Mouse (Mus musculus) brain, embryonic 14.5 days (tissue): Measurements from ENCODE around the gene Rapgef3.

Source experiments
- CTCF ChIP-seq: fragments of 200-500 bp; IDR thresholded peaks from 2 replicates; pipeline ENCODE4 v1.5.1; 2012; ENCODE audit warnings: inconsistent platforms, mild to moderate bottlenecking, moderate library complexity, borderline replicate concordance; ENCODE audit not compliant: insufficient read depth, insufficient read length; ENCODE audit errors: extremely low read depth
- POLR2A ChIP-seq: fragments of 200-500 bp; IDR thresholded peaks from 2 replicates; pipeline ENCODE4 v1.6.1; 2012; ENCODE audit warnings: mild to moderate bottlenecking, inconsistent platforms, borderline replicate concordance; ENCODE audit not compliant: poor library complexity, insufficient read depth, insufficient read length, severe bottlenecking; ENCODE audit errors: extremely low read depth

DNA sequence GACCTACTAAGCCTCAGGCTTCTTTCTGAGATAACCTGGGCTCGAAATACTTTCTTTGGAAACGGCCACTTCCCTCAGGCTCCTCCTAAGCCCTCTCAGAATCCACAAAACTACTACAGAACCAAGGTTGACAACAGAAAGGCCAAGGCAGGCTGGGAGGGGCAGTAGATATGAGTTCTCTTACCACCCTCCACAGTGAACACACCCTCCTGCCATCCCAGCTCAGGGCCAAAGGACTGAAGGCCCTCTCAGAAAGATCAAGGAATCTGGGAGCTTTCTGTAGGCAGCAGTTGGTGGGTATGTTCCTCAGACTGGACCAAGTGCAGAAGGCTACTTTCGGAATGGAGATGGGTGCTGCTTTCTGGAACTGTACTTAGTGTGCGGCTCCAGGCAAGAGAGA is 47.5 kb upstream of the Rapgef3 start:
- TF ChIP-seq POLR2A: no peak
- no peak for TF ChIP-seq CTCF
